Mouse (Mus musculus): ENCODE results near the gene Lsm10.

GRCm38 (mm10) chr4:126120506-126120905, 24.1 kb downstream of the Lsm10 start:
- TF ChIP-seq GATA1 (IDR thresholded peaks at IDR 0.05; ENCODE audit: borderline replicate concordance, low read length) (no peak), FLI1 (IDR thresholded peaks at IDR 0.05; ENCODE audit: low read length) (no peak)

All from megakaryocyte, embryonic 14.5 days (primary cell).